Mouse (Mus musculus) cerebellum, adult 2 months (tissue): Measurements from ENCODE around the gene Fbxl13.

Experiments
- CTCF ChIP-seq: fragments of 200-500 bp; IDR thresholded peaks from 2 replicates; pipeline ENCODE4 v1.5.1; 2011; ENCODE audit warnings: low read depth, mild to moderate bottlenecking, control low read depth, low read length, moderate library complexity, borderline replicate concordance; ENCODE audit not compliant: insufficient read depth
- POLR2A ChIP-seq: fragments of 200-500 bp; IDR thresholded peaks from 2 replicates; pipeline ENCODE4 v1.6.1; 2011; ENCODE audit warnings: low read length, control low read depth, borderline replicate concordance; ENCODE audit not compliant: insufficient read depth

DNA sequence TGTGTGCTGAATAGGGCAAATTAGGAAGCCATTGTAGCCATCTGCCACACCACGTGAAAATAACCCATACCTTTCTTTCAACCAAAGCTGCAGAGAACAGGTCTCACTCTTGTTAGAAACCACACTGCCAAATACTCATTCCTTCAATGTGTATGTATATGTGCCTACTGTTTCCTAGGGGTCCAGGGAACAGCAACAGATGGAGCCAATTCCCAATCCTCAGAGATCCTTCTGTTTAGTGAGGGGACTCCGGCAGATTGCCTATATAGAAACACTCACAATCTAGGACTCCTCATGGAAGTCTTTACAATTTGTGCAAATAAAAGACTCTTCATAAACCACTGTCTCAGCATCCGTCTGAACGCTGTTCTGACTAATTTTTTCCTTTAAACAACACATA is 127.2 kb downstream of the Fbxl13 start:
- TF ChIP-seq CTCF (no peak), POLR2A (no peak)
